Mouse (Mus musculus) limb, embryonic 14.5 days (tissue): ENCODE data around the gene Slc2a8. TPM values are rescaled to one million over a fixed set of nuclear protein-coding genes. Genes with fewer than 3 reads are reported as not detected.
A peak's percentile ranks its signal among the peaks of the same experiment; 100 is the strongest.

Experiments
- ATAC-seq: fragments of 200-750 bp; cut with Nextera tagmentation; 2 replicates; pipeline ENCODE4 v1.8.0; 2017; ENCODE audit warnings: low read depth, moderate number of reproducible peaks, moderate TSS enrichment; ENCODE audit not compliant: low FRiP score
- DNase-seq: peaks from one replicate; pipeline ENCODE4 v3.0.0-alpha.2; 2015; ENCODE audit warnings: low spot score
- H3K27ac ChIP-seq: fragments of 300-500 bp; sonication (generic); replicated peaks from 2 replicates; pipeline ENCODE4 v1.5.1; 2014; ENCODE audit warnings: low read depth, mild to moderate bottlenecking, low read length, moderate library complexity, mixed read lengths
- H3K27me3 ChIP-seq: fragments of 300-500 bp; sonication (generic); 2 replicates; pipeline ENCODE4 v1.6.1; 2014; ENCODE audit warnings: low read length, mixed read lengths; ENCODE audit not compliant: control insufficient read depth, insufficient read depth
- H3K36me3 ChIP-seq: fragments of 300-500 bp; sonication (generic); 2 replicates; pipeline ENCODE4 v1.6.1; 2014; ENCODE audit warnings: mild to moderate bottlenecking, low read length, moderate library complexity, mixed read lengths; ENCODE audit not compliant: control insufficient read depth, insufficient read depth
- H3K4me1 ChIP-seq: fragments of 300-500 bp; sonication (generic); 2 replicates; pipeline ENCODE4 v1.6.1; 2014; ENCODE audit warnings: antibody characterized with exemption, low read length, mixed read lengths; ENCODE audit not compliant: control insufficient read depth, insufficient read depth
- H3K4me2 ChIP-seq: fragments of 300-500 bp; sonication (generic); replicated peaks from 2 replicates; pipeline ENCODE4 v1.6.1; 2014; ENCODE audit warnings: low read depth, mild to moderate bottlenecking, low read length, moderate library complexity; ENCODE audit not compliant: severe bottlenecking
- H3K4me3 ChIP-seq: fragments of 300-500 bp; sonication (generic); replicated peaks from 2 replicates; pipeline ENCODE4 v1.5.1; 2014; ENCODE audit warnings: low read length
- H3K9ac ChIP-seq: fragments of 300-500 bp; sonication (generic); 2 replicates; pipeline ENCODE4 v1.6.1; 2014; ENCODE audit warnings: mild to moderate bottlenecking, low read depth, low read length, moderate library complexity; ENCODE audit not compliant: severe bottlenecking
- H3K9me3 ChIP-seq: fragments of 300-500 bp; sonication (generic); 2 replicates; pipeline ENCODE4 v1.6.1; 2016; ENCODE audit warnings: low read length; ENCODE audit not compliant: control insufficient read depth
- POLR2A ChIP-seq: fragments of 200-500 bp; IDR thresholded peaks from 2 replicates; pipeline ENCODE4 v1.8.0; 2012; ENCODE audit warnings: inconsistent platforms, mild to moderate bottlenecking, moderate library complexity, borderline replicate concordance; ENCODE audit not compliant: insufficient read depth, insufficient read length; ENCODE audit errors: extremely low read depth
- WGBS: fragments of 180-500 bp; shearing (Covaris S2); extraction: QIAGEN DNeasy Blood & Tissue Kit; methylation state at CpG from one replicate; pipeline ENCODE4 v1.1.7; 2014; 5-methylcytosine and 5-hydroxymethylcytosine counted together
- polyA plus RNA-seq, 2 experiments: library from polyadenylated mRNA; depleted of rRNA in 1 of 2; stranded (reverse) in 1 of 2; unstranded in 1 of 2; fragments of >200 nt; fragmentation: Nextera tagmentation in 1 of 2; extraction: Ambion mirVana in 1 of 2; gene quantifications; 2 replicates each; pipeline versions ENCODE4 v1.2.1 to v1.2.3; 2012 to 2014

The Slc2a8 gene
- polyA plus RNA-seq, 2 experiments: 16.8 to 26.0 TPM

DNA sequence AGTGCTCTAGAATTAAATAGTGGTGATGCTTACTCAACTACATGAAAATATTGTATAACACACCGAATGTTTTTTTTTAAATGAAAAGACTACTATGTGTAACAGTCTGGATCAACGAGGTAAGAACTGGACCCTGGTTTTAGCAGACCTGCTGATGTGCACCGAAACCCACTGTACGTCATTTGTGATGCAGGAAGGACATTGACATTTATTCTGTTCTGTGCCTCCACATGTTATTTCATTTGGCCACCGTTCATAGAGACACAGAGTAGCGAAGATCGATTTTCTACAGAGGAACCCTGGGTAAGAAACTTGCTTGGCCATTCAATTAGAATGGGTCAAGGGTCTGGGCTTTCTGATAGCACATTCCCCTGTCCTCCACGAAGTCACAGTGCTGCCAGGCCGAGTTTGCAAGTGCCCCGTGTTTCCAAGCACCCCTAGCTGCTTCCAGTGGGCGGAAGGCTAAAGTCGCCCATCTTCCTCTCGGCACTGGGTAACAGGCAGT, 15.6 kb downstream of the Slc2a8 start:
- Histone ChIP-seq H3K4me2 (peak overlapping the region; percentile 90), H3K27ac (peak overlapping the region; percentile 96), H3K27me3 (no peaks in the 10 kb centered on the region), H3K4me3 (peak overlapping the region; percentile 68), H3K9ac (peak overlapping the region; percentile 78), H3K9me3 (no peaks in the 10 kb centered on the region), H3K4me1 (peaks cover 29% of the 10 kb centered on the region), H3K36me3 (peaks cover 28% of the 10 kb centered on the region)
- TF ChIP-seq POLR2A: no peak
- DNase-seq (no peak), ATAC-seq (no peak)
- WGBS: 8% methylated on average over 13 of the region's 13 CpGs

- H3K4me3 ChIP-seq: peak overlapping the region; percentile 68; the same call in 1 of the 2 replicates
- no peaks in the 10 kb centered on the region for H3K27me3 ChIP-seq
- H3K9me3 ChIP-seq: no peaks in the 10 kb centered on the region
- peak overlapping the region; percentile 90; the same call in 1 of the 2 replicates for H3K4me2 ChIP-seq
- no peak for TF ChIP-seq POLR2A
- ATAC-seq: no peak
- H3K4me1 ChIP-seq: peaks cover 32% of the 10 kb centered on the region
- DNase-seq: no peak
- peaks cover 28% of the 10 kb centered on the region for H3K36me3 ChIP-seq
- no peak overlapping the region for H3K9ac ChIP-seq
- 13% methylated on average over 7 of the region's 7 CpGs for WGBS
- no peak overlapping the region for H3K27ac ChIP-seq
Observed at GRCm38 (mm10) chr2:32965511-32966183, 16.2 kb downstream of the Slc2a8 start.

DNA sequence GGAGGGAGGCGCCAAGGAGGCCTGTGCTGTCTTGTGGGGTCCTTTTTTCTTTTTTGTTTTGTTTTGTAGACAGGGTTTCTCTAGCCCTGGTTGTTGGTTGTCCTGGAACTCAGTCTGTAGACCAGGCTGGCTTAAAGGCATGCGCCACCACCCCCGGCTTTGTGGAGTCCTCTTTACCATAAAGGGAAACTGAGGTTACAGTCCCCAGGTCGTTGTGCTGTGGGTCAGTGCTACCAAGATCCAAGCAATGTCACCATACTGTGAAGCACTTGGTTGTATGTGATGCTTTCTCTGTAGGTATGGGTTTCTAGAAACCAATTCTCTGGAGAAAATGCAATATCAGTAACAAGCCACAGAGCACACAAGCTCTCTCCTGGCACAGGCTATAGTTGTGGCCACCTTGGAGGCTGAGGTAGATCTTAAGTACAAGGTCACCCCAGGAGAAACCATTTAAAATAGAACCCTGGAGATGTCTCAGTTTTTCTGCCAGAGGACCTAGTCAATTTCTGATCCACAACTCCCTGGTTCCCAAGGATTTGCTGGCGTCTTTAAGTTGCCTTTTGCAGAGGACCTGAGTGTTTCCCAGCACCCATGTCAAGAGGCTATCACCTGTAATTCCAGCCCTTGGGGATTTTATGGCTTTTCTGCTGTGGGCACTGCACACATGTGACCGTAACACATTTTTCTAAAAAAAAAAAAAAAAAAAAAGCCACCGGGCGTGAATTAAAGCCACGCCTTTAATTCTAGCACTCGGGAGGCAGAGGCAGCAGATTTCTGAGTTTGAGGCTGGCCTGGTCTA, 17.0 kb downstream of the Slc2a8 start:
- no peak overlapping the region for H3K27ac ChIP-seq
- H3K9me3 ChIP-seq: no peaks in the 10 kb centered on the region
- H3K27me3 ChIP-seq: no peaks in the 10 kb centered on the region
- H3K4me2 ChIP-seq: no peak overlapping the region; the same call in 1 of the 2 replicates
- WGBS: 29% methylated on average over 10 of the region's 10 CpGs
- no peak overlapping the region for H3K9ac ChIP-seq
- no peak for TF ChIP-seq POLR2A
- H3K4me3 ChIP-seq: no peak overlapping the region
- H3K4me1 ChIP-seq: peaks cover 32% of the 10 kb centered on the region
- ATAC-seq (no peak), DNase-seq (no peak)
- peaks cover 28% of the 10 kb centered on the region for H3K36me3 ChIP-seq

DNA sequence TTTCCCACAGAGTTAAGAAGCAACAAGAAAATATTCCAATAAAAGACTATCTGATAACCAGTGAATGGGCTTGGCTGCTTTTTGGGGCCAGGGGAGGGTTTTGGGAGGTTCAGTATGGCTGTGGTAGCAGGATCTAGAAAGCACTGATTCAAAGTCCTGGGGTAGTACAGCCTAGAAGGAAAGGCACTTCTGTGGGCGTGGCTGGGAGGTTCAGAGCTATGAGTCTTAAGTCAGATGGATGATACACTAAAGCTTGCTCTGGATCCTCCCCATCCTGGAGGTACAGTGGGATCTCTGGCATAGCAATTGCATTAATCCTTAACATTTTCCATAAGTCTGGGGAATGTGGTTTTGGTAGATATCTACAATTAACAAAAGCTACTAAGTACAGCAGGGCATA, 17.9 kb downstream of the Slc2a8 start:
- no peak for DNase-seq
- TF ChIP-seq POLR2A: no peak
- H3K27ac ChIP-seq: no peak overlapping the region
- 78% methylated on average over 1 of the region's 1 CpGs for WGBS
- H3K4me1 ChIP-seq: peaks cover 32% of the 10 kb centered on the region
- no peaks in the 10 kb centered on the region for H3K27me3 ChIP-seq
- H3K9me3 ChIP-seq: no peaks in the 10 kb centered on the region
- H3K9ac ChIP-seq: no peak overlapping the region
- H3K4me2 ChIP-seq: peak overlapping the region; percentile 73
- peaks cover 28% of the 10 kb centered on the region for H3K36me3 ChIP-seq
- 0 out of 2 replicates have a peak overlapping the region, but pooled peaks have one; percentile 74 for H3K4me3 ChIP-seq
- no peak for ATAC-seq

- DNase-seq (no peak), ATAC-seq (no peak)
- no peak for TF ChIP-seq POLR2A
- Histone ChIP-seq H3K27ac (no peak overlapping the region), H3K36me3 (peaks cover 28% of the 10 kb centered on the region), H3K4me1 (peaks cover 32% of the 10 kb centered on the region), H3K4me2 (peak overlapping the region; percentile 73), H3K4me3 (peak overlapping the region; percentile 74), H3K9me3 (no peaks in the 10 kb centered on the region), H3K9ac (0 out of 2 replicates have a peak overlapping the region, but pooled peaks have one; percentile 94), H3K27me3 (no peaks in the 10 kb centered on the region)
- 60% methylated on average over 4 of the region's 4 CpGs for WGBS
Observed at GRCm38 (mm10) chr2:32963544-32963943, 18.3 kb downstream of the Slc2a8 start.
